Mouse (Mus musculus): Measurements from ENCODE around the gene Herc1.

DNA sequence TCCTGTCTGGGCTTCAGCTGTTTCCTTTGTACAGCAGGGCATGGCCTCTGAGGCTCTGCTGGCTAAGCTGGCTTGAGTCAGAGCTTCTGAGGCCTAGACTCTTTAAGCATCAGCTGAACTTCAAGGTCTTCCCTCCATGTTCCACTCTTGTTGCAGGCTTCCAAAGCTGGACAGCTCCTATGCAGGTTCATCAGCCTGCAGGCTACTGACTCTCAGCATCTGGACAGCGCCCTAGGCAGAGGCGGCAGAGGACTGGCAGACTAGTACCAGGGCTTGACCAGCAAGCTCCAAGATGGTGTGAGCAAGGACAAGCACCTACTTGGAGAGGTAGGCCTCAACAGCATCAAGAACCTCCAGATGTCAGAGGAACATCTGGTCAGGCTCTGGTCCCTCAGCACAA, 42.9 kb upstream of the Herc1 start:
- TF ChIP-seq CTCF (IDR thresholded peaks at IDR 0.05; ENCODE audit: low read depth, low read length), result no peak
- no peak for TF ChIP-seq POLR2A (IDR thresholded peaks at IDR 0.05; ENCODE audit: insufficient read depth, low read length)

Measured in ES-Bruce4 (cell line).